Mouse (Mus musculus): Measurements from ENCODE around the gene Rab11fip3. TPM values are rescaled to one million over a fixed set of nuclear protein-coding genes. Genes with fewer than 3 reads are reported as not detected.

The Rab11fip3 gene
- polyA plus RNA-seq, 1 experiment, result 15.2 TPM

DNA sequence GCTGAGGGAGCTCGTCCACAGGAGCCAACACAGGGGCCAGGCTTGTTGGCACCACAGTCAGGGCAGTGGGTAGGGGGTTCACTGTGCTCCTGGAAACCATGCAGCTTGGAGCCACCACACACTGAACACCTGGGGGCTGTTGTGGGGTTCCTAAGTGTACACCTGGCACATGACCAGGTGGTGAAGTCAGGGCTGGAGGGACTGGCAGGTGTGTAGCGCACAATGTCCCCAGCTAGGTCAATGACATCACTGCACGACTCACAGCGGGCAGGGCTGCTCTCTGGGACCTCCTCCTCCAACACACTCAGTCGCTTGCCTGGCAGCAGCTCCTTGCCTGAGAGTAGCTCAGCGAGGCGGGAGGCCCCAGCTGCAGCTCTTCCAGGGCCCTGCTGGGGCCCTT is 105.1 kb downstream of the Rab11fip3 start:
- Histone ChIP-seq H3ac (ENCODE audit: control insufficient read depth, insufficient read length, low read depth) (no peak overlapping the region), H3K27me3 (ENCODE audit: control insufficient read depth, insufficient read depth, insufficient read length) (no peaks in the 10 kb centered on the region), H3K79me2 (ENCODE audit: control insufficient read depth, insufficient read depth) (peaks cover 30% of the 10 kb centered on the region), H3K4me3 (ENCODE audit: insufficient read depth, poor library complexity, severe bottlenecking) (no peak overlapping the region), H3K79me3 (ENCODE audit: low read depth) (peaks cover 12% of the 10 kb centered on the region), H3K36me3 (ENCODE audit: control insufficient read depth, insufficient read depth) (peaks cover 3% of the 10 kb centered on the region)
- TF ChIP-seq USF1 (IDR thresholded peaks at IDR 0.05; ENCODE audit: low read depth) (no peak), FOSL1 (IDR thresholded peaks at IDR 0.05; ENCODE audit: insufficient read depth, low read length, poor library complexity, severe bottlenecking) (no peak), MYOG (IDR thresholded peaks at IDR 0.05; ENCODE audit: control insufficient read depth, extremely low read depth, insufficient read length) (no peak), MYOD1 (IDR thresholded peaks at IDR 0.05; ENCODE audit: control insufficient read depth, insufficient read length, low read depth) (no peak), MAX (IDR thresholded peaks at IDR 0.05) (no peak), CEBPB (IDR thresholded peaks at IDR 0.05; ENCODE audit: low read depth) (no peak), CTCF (IDR thresholded peaks at IDR 0.05; ENCODE audit: control insufficient read depth, insufficient read depth, insufficient read length) (no peak)

DNA sequence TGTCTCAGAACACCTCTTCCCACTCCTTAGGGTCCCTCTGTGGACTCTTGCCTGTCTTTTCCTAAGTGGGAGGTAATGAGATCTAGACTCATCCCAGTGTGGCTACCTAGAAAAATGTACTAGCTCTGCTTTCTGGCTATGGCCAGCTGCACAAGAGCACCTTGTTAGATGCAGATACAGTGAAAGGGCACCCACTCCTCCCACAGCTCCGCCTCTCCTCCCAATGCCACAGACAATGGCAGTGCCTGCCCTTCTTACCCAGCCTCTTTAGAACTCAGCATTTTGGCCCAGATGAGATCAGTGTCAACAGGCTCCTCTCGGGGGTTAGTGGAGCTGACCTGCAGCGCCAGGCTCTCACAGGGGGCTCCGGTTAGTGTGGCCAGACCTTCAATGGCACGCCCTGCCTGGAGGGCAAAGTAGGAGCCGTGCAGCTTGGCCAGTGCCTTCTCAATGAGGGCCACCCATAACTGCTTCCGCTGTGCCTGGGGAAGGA is 106.9 kb downstream of the Rab11fip3 start:
- Histone ChIP-seq H3K4me3 (ENCODE audit: insufficient read depth, poor library complexity, severe bottlenecking) (no peak overlapping the region), H3K79me2 (ENCODE audit: control insufficient read depth, insufficient read depth) (peaks cover 12% of the 10 kb centered on the region), H3K79me3 (ENCODE audit: low read depth) (peaks cover 2% of the 10 kb centered on the region), H3ac (ENCODE audit: control insufficient read depth, insufficient read length, low read depth) (no peak overlapping the region), H3K27me3 (ENCODE audit: control insufficient read depth, insufficient read depth, insufficient read length) (no peaks in the 10 kb centered on the region), H3K36me3 (ENCODE audit: control insufficient read depth, insufficient read depth) (peaks cover 3% of the 10 kb centered on the region)
- no peak for TF ChIP-seq MYOG (IDR thresholded peaks at IDR 0.05; ENCODE audit: control insufficient read depth, extremely low read depth, insufficient read length)
- no peak for TF ChIP-seq CTCF (IDR thresholded peaks at IDR 0.05; ENCODE audit: control insufficient read depth, insufficient read depth, insufficient read length)
- no peak for TF ChIP-seq MYOD1 (IDR thresholded peaks at IDR 0.05; ENCODE audit: control insufficient read depth, insufficient read length, low read depth)
- TF ChIP-seq MAX (IDR thresholded peaks at IDR 0.05), result no peak
- TF ChIP-seq USF1 (IDR thresholded peaks at IDR 0.05; ENCODE audit: low read depth), result no peak
- TF ChIP-seq CEBPB (IDR thresholded peaks at IDR 0.05; ENCODE audit: low read depth), result no peak

DNA sequence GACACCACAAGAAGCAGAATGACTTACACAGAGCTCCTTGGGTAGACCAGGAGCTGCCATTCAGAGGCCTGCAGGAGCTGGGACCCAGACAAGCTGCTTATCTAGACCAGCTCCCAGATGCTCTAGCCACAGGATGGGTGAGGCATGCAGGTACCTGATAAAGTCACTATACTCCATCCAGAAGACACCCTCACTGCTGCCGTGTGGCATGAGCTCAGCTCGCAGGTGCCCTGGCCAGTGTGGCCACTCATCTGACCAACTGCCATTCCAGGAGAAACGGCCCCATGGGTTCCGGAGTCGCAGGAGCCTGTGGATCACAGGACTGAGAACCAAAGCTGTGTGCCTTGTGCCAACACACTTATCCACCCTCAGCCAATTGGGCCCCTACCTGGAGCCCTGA is 107.8 kb downstream of the Rab11fip3 start:
- TF ChIP-seq USF1 (IDR thresholded peaks at IDR 0.05; ENCODE audit: low read depth) (no peak), CTCF (IDR thresholded peaks at IDR 0.05; ENCODE audit: control insufficient read depth, insufficient read depth, insufficient read length) (no peak), MYOD1 (IDR thresholded peaks at IDR 0.05; ENCODE audit: control insufficient read depth, insufficient read length, low read depth) (no peak), FOSL1 (IDR thresholded peaks at IDR 0.05; ENCODE audit: insufficient read depth, low read length, poor library complexity, severe bottlenecking) (no peak), MYOG (IDR thresholded peaks at IDR 0.05; ENCODE audit: control insufficient read depth, extremely low read depth, insufficient read length) (no peak), CEBPB (IDR thresholded peaks at IDR 0.05; ENCODE audit: low read depth) (no peak), MAX (IDR thresholded peaks at IDR 0.05) (no peak)

DNA sequence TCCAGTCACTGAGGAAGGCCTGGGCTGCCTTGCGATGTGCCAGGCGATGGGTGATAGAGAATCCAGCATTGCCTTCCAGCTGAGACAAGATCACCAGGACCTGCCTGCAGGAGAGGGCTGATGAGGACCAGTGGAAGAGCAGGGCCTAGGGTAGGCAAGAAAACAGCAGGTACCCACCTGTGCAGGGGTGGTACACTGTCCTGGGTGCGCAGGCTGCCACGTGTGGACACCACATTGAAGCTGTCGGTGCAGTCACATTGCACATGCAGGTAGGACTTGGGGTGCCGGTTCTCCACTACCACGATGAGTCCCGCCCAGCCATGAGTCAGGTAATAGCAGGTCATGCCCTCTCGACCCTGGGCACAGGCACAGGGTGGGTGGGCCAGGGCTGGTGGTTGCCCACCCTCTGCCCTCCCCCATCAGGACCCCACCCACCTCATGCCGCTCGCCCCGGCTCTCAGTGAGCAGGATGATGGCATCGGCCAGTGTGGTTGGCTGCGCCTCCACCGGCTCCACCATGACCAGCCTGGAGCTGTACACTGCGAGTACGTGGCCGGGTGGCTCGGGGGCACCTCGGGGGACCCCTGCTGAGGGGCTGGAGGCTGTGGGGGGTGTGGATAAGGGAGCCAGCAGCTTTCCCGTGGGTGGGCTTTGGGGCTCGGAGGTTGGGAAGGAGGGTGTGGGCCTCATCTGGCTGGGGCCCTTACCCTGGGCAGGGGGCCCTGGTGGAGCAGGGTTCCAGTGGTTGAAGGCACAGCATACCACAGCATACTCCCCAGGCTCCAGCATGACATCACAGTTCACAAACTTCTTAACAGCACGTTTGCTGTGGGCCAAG is 109.5 kb downstream of the Rab11fip3 start:
- Histone ChIP-seq H3K27me3 (ENCODE audit: control insufficient read depth, insufficient read depth, insufficient read length) (no peaks in the 10 kb centered on the region), H3K79me2 (ENCODE audit: control insufficient read depth, insufficient read depth) (no peaks in the 10 kb centered on the region), H3ac (ENCODE audit: control insufficient read depth, insufficient read length, low read depth) (no peak overlapping the region), H3K4me3 (ENCODE audit: insufficient read depth, poor library complexity, severe bottlenecking) (no peak overlapping the region), H3K79me3 (ENCODE audit: low read depth) (no peaks in the 10 kb centered on the region), H3K36me3 (ENCODE audit: control insufficient read depth, insufficient read depth) (no peaks in the 10 kb centered on the region)
- no peak for TF ChIP-seq MYOG (IDR thresholded peaks at IDR 0.05; ENCODE audit: control insufficient read depth, extremely low read depth, insufficient read length)
- no peak for TF ChIP-seq CEBPB (IDR thresholded peaks at IDR 0.05; ENCODE audit: low read depth)
- no peak for TF ChIP-seq CTCF (IDR thresholded peaks at IDR 0.05; ENCODE audit: control insufficient read depth, insufficient read depth, insufficient read length)
- TF ChIP-seq USF1 (IDR thresholded peaks at IDR 0.05; ENCODE audit: low read depth), result no peak
- TF ChIP-seq MYOD1 (IDR thresholded peaks at IDR 0.05; ENCODE audit: control insufficient read depth, insufficient read length, low read depth), result no peak
- no peak for TF ChIP-seq MAX (IDR thresholded peaks at IDR 0.05)

More for the DNA sequence above, 107.8 kb downstream of the Rab11fip3 start:
- peaks cover 3% of the 10 kb centered on the region for H3K36me3 ChIP-seq (ENCODE audit: control insufficient read depth, insufficient read depth)
- H3K4me3 ChIP-seq (ENCODE audit: insufficient read depth, poor library complexity, severe bottlenecking), result no peak overlapping the region
- H3K79me2 ChIP-seq (ENCODE audit: control insufficient read depth, insufficient read depth), result peaks cover 3% of the 10 kb centered on the region
- H3K27me3 ChIP-seq (ENCODE audit: control insufficient read depth, insufficient read depth, insufficient read length), result no peaks in the 10 kb centered on the region
- no peak overlapping the region for H3ac ChIP-seq (ENCODE audit: control insufficient read depth, insufficient read length, low read depth)
- no peaks in the 10 kb centered on the region for H3K79me3 ChIP-seq (ENCODE audit: low read depth)

DNA sequence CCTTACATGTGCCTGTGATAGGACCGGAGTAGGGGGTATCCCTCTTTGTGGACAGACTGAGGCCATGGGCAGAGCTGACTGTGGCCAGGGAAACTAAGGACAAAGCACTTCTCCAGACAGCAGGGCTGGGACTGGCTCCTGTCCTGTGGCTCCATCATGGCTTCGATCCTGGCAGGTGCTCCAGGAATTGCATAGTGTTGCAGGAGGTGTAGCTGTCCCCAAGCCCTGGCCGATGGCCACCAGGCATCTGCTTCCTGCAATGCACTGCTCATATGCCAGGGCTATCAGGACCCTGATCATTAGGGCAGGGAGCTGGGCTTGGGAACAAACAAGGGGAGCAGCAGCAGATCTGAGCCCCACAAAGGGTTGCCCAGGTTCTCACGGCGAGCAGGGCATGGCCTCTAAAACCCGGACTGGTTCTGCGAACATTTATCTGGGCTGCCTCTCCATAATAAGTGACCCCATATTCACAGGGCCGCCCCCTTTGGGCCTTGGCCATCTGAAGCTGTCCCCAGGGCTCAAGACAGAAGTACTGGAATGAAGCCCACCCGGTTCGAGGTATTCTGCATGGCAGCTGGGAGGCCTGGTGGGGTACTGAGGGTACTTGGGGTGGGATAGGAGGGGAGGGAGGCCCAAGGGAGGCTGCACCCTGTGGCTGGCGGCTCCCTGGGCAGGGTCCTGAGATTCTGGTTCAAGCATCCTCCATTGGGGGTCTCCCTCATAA is 110.4 kb downstream of the Rab11fip3 start:
- Histone ChIP-seq H3K79me3 (ENCODE audit: low read depth) (no peaks in the 10 kb centered on the region), H3K79me2 (ENCODE audit: control insufficient read depth, insufficient read depth) (no peaks in the 10 kb centered on the region), H3K4me3 (ENCODE audit: insufficient read depth, poor library complexity, severe bottlenecking) (no peak overlapping the region), H3K27me3 (ENCODE audit: control insufficient read depth, insufficient read depth, insufficient read length) (no peaks in the 10 kb centered on the region), H3ac (ENCODE audit: control insufficient read depth, insufficient read length, low read depth) (no peak overlapping the region), H3K36me3 (ENCODE audit: control insufficient read depth, insufficient read depth) (no peaks in the 10 kb centered on the region)
- TF ChIP-seq CTCF (IDR thresholded peaks at IDR 0.05; ENCODE audit: control insufficient read depth, insufficient read depth, insufficient read length) (no peak), USF1 (IDR thresholded peaks at IDR 0.05; ENCODE audit: low read depth) (no peak), MYOD1 (IDR thresholded peaks at IDR 0.05; ENCODE audit: control insufficient read depth, insufficient read length, low read depth) (no peak), MYOG (IDR thresholded peaks at IDR 0.05; ENCODE audit: control insufficient read depth, extremely low read depth, insufficient read length) (no peak), FOSL1 (IDR thresholded peaks at IDR 0.05; ENCODE audit: insufficient read depth, low read length, poor library complexity, severe bottlenecking) (no peak), CEBPB (IDR thresholded peaks at IDR 0.05; ENCODE audit: low read depth) (no peak), MAX (IDR thresholded peaks at IDR 0.05) (no peak)
